Mouse (Mus musculus): Measurements from ENCODE around the gene Ndufs3. TPM values are rescaled to one million over a fixed set of nuclear protein-coding genes. Genes with fewer than 3 reads are reported as not detected.
"Not testable (repeated sequence)": the region's sequence is repeated elsewhere in the genome, so short reads cannot be mapped to it uniquely, and the experiment has no call there.

The Ndufs3 gene
- total RNA-seq, 2 experiments from 2014 or later = 229 to 240 TPM

- no peak for DNase-seq (ENCODE audit: low spot score in 2 of 2)
- intact Hi-C loops (cut with DNase I) = loop anchor here (10.0 kb wide), 1 partner anchor 151 kb away; no protein-coding TSS in a partner anchor
These were observed 9.0 kb upstream of the Ndufs3 start for GRCm38 (mm10) chr2:90913671-90914070.

GRCm38 (mm10) chr2:90911668-90912067 is 7.0 kb upstream of the Ndufs3 start:
- no peak for DNase-seq (ENCODE audit: low spot score in 2 of 2)
- intact Hi-C loops (cut with DNase I) = loop anchor here (10.0 kb wide), 1 partner anchor 153 kb away; no protein-coding TSS in a partner anchor

- intact Hi-C loops (cut with DNase I) = loop anchor here (10.0 kb wide), 1 partner anchor 154 kb away; no protein-coding TSS in a partner anchor
- DNase-seq (ENCODE audit: low spot score in 2 of 2) = no peak
These were observed 6.2 kb upstream of the Ndufs3 start for GRCm38 (mm10) chr2:90910861-90911260.

- intact Hi-C loops (cut with DNase I) = no loop called here
These were observed 2.1 kb upstream of the Ndufs3 start for GRCm38 (mm10) chr2:90906721-90907120.

GRCm38 (mm10) chr2:90904856-90905224 is 213 bp upstream of the Ndufs3 start:
- DNase-seq (ENCODE audit: low spot score in 2 of 2) = no peak
- intact Hi-C loops (cut with DNase I) = no loop called here

More at GRCm38 (mm10) chr2:90906721-90907120, 2.1 kb upstream of the Ndufs3 start:
- DNase-seq (ENCODE audit: low spot score in 2 of 2) = no peak

GRCm38 (mm10) chr2:90903398-90903797 is 1.2 kb downstream of the Ndufs3 start:
- intact Hi-C loops (cut with DNase I) = no loop called here
- no peak for DNase-seq (ENCODE audit: low spot score in 2 of 2)

- intact Hi-C loops (cut with DNase I); DNase-seq (ENCODE audit: low spot score in 2 of 2): not testable (repeated sequence)
These were observed 10.3 kb downstream of the Ndufs3 start for GRCm38 (mm10) chr2:90894299-90894677.

GRCm38 (mm10) chr2:90893673-90894298 is 10.8 kb downstream of the Ndufs3 start:
- DNase-seq (ENCODE audit: low spot score in 2 of 2) = no peak
- intact Hi-C loops (cut with DNase I) = no loop called here

GRCm38 (mm10) chr2:90889550-90890548 is 14.8 kb downstream of the Ndufs3 start:
- intact Hi-C loops (cut with DNase I) = no loop called here
- DNase-seq (ENCODE audit: low spot score in 2 of 2) = peak; percentile 54 to 72

- intact Hi-C loops (cut with DNase I) = loop anchor here (2.0 kb wide), 1 partner anchor 17 kb away; no protein-coding TSS in a partner anchor
- DNase-seq (ENCODE audit: low spot score in 2 of 2) = no peak
These were observed 17.0 kb downstream of the Ndufs3 start for GRCm38 (mm10) chr2:90887627-90888026.

GRCm38 (mm10) chr2:90886436-90886835 is 18.2 kb downstream of the Ndufs3 start:
- no peak for DNase-seq (ENCODE audit: low spot score in 2 of 2)
- intact Hi-C loops (cut with DNase I) = loop anchor here (2.0 kb wide), 1 partner anchor 16 kb away; no protein-coding TSS in a partner anchor

GRCm38 (mm10) chr2:90885218-90886041 is 19.2 kb downstream of the Ndufs3 start, which contains the start of gene C1qtnf4:
Gene C1qtnf4 (plus strand): TSS chr2:90885860.
- peak; percentile 66 to 67 for DNase-seq (ENCODE audit: low spot score in 2 of 2)
- intact Hi-C loops (cut with DNase I) = loop anchor here (2.0 kb wide), 1 partner anchor 15 kb away; no protein-coding TSS in a partner anchor

GRCm38 (mm10) chr2:90881824-90882223 is 22.8 kb downstream of the Ndufs3 start:
- intact Hi-C loops (cut with DNase I) = no loop called here
- no peak for DNase-seq (ENCODE audit: low spot score in 2 of 2)

- no peak for DNase-seq (ENCODE audit: low spot score in 2 of 2)
These were observed 24.4 kb downstream of the Ndufs3 start for GRCm38 (mm10) chr2:90880144-90880785.

GRCm38 (mm10) chr2:90879419-90879818 is 25.2 kb downstream of the Ndufs3 start:
- DNase-seq (ENCODE audit: low spot score in 2 of 2) = no peak
- intact Hi-C loops (cut with DNase I) = loop anchor here (10.0 kb wide), 1 partner anchor 85 kb away; no protein-coding TSS in a partner anchor

More at GRCm38 (mm10) chr2:90880144-90880785, 24.4 kb downstream of the Ndufs3 start:
- intact Hi-C loops (cut with DNase I) = no loop called here

GRCm38 (mm10) chr2:90877584-90878259 is 26.9 kb downstream of the Ndufs3 start:
- intact Hi-C loops (cut with DNase I) = loop anchor here (10.0 kb wide), 1 partner anchor 87 kb away; no protein-coding TSS in a partner anchor
- no peak for DNase-seq (ENCODE audit: low spot score in 2 of 2)

GRCm38 (mm10) chr2:90875239-90875638 is 29.4 kb downstream of the Ndufs3 start:
- DNase-seq (ENCODE audit: low spot score in 2 of 2) = no peak
- intact Hi-C loops (cut with DNase I) = loop anchor here (10.0 kb wide), 1 partner anchor 90 kb away; no protein-coding TSS in a partner anchor

GRCm38 (mm10) chr2:90874025-90874424 is 30.6 kb downstream of the Ndufs3 start:
- no peak for DNase-seq (ENCODE audit: low spot score in 2 of 2)
- intact Hi-C loops (cut with DNase I) = loop anchor here (10.0 kb wide), 1 partner anchor 91 kb away; no protein-coding TSS in a partner anchor

Data from left cerebral cortex, postnatal 36 days (tissue).